Mouse (Mus musculus) regulatory T cell (primary cell): Measurements from ENCODE around the gene Fam222b.

Source experiments
- in situ Hi-C: fragments of 300-600 bp; cut with MboI, MseI; formaldehyde crosslinking; loops from one replicate; pipeline ENCODE4 v1.15.1; 2025; ENCODE audit warnings: high pct_unique_total_duplicates

Gene Fam222b

DNA sequence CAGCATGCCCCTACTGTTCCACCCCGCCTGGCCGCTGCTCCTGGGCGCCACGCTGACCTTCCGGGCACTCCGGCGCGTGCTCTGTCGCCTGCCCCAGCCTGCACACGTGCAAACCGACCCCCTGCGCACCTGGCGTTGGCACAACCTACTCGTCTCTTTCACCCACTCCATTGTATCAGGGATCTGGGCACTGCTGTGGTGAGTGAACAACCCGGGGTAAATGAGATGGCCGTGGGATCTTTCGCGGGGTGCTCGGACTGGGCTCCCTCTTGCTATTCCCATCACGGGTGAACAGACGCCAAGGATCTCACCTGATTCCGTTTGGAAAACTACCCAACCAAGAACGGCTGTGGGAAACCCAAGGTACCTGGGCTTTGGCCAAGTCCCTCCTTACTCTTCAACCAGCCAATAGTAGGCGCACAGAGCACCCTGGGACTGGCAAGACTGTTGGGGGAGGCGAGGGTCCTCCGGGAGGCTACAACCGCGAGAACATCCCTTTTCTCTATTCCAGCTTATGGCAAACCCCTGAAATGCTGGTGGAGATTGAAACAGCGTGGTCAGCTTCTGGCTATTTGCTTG lies 84.5 kb downstream of the Fam222b start:
- in situ Hi-C loops = no loop called here

DNA sequence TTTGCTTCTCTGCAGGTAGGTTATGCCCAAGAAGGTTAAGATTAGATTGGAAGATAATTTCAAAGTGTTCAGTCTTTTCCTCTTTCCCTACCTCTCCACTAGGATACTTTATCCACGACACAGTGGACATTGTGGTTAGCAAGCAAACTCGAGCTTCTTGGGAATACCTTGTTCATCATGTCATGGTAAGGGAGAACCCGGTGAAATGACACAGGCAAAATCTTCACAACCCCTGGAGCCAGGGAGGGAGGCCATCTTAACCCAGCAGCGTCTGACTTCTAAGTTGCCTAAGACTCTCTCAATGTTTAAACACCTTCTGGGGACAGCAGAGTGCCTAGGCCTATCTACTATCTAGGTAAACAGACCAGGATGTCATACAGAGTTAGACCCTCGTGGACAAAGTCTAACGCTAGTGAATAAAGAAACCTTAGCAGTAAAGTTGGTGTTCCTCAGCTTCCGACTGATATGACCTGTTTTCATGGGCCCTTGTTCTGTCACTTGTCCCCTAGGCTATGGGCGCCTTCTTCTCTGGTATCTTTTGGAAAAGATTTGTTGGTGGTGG lies 85.1 kb downstream of the Fam222b start:
- in situ Hi-C loops = no loop called here

DNA sequence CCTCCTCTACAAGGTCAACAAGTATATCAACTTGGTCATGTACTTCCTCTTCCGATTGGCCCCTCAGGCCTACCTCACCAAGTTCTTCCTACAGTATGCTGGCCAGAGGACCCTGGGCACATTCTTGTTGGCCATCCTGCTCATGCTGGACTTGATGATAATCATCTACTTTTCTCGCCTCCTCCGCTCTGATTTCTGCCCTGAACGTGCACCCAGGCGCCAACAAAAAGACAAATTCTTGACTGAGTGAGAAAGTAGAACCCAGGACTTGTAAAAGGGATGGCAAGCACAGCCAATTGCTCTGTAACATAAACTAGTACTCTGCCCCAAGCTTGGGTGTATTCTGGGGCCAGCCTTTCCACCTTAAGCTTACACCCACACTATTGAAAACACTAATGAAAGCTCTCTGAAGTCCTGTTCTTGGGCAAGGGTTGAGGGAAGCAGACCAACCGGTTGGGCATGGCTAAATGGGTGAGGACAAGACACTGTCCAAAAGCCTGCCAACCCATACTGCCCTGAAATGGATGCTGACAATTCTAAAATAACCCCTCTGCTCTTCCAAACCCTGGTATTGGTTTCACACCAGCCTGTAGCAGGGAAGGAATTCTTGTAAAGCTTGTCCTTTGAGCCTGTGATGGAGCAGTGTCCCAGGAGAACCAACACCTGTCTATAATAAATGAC lies 85.8 kb downstream of the Fam222b start:
- in situ Hi-C loops = no loop called here

DNA sequence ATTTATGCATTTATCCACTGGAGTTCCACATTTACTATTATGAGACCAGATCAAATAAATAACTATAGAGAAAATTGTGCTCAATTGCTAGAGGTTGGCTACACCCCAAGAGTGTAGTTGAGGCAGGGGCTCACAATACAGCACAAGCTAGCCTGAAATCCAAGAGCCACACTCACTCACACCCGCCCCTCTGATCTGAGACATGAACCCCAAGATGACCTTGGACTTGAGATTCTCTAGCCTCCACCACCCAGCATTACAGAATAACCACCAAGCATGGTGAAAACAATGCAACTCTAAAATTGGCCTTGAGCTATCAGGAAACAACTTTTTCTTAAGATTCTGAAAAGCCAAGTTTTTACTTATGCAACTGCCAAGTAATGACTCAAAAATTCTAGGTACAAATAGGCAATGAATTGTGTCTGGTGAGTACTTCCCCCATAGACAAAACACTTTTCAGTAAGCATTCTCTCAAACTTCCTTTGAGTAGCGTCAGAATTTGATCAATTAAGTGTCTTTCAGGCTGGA lies 87.4 kb downstream of the Fam222b start:
- in situ Hi-C loops = no loop called here

DNA sequence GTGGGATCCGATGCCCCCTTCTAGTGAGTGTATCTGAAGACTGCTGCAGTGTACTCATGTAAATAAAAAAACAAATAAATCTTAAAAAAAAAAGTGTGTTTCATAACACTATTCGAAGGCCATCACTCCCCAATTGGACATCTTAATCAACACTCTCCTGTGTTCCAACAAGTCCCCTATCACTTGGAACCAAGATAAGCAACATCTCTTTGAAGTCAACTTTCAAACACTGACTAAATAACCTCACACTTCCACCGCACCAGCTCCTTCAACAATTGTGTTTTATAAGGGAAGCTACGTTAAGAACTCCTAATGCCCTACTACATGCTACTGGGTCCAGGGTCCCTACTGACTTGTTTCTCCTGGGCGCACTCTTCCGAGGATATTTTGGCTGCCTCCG lies 88.0 kb downstream of the Fam222b start:
- in situ Hi-C loops = no loop called here

DNA sequence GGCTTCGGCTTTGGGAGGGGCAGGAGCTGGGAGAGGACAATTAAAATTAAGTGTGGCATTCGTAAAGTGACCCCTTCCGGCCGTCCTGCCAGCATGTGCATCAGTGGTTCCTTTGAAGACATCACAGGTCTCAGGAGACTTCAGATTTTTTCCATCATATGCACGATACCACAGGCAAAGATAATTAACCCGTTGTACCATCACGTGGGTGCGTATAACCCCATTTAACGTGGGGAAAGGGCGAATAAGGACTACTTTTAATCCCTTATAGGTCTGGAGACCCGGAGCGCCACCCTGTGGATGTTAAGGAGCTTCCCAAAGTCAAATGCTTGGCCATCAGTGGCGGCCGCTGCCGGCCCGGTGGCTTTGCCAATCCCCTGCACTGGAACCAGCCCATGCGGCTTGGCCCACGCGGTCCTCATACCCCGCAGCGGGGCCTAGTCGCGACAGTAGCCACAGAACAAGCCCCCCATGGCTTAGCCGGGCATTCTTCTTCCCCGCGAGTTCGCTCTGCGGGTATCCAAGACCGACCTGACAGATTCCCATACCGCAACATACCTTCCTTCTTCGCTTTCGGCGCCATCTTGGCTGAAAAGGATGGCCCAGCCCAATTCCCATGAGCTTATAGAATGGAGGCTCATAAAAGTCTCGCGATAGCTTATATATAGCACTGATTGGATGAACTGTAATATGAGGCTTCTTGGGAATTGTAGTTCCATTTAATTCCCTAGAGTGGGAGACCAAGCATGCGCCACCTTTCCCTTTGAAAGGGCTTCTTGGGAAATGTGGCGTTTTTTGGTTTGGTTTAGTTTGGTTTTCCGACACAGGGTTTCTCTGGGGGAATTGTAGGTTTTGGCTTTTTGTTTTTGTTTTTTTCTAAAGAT lies 88.7 kb downstream of the Fam222b start, which contains the start of gene Rpl23a:
Rpl23a (minus strand) TSS at position 624 of the 884 bp plus-strand sequence.
- in situ Hi-C loops = no loop called here

DNA sequence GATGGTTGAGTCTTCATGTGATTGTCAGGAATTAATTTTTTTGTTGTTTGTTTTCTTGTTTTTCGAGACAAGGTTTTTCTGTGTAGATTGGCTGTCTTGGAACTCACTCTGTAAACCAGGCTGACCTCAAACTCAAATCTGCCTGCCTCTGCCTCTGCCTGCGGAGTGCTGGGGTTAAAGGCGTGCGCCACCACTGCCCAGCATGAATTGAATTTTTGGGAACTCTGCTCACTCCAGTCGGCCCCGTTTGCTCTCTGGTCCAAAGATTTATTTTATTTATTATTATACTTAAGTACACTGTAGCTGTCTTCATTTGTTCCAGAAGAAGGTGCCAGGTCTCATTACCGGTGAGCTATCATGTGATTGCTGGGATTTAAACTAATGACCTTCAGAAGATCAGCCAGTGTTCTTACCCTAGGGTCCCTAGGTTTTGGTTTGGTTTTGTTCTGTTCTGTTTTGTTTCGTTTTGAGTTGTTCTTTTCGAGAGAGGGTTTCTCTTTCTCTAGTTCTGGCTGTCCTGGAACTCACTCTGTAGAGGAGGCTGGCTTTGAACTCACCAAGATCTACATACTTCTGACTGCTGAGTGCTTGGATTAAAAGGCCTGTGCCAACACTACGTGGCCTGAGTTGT lies 89.5 kb downstream of the Fam222b start:
- in situ Hi-C loops = no loop called here

DNA sequence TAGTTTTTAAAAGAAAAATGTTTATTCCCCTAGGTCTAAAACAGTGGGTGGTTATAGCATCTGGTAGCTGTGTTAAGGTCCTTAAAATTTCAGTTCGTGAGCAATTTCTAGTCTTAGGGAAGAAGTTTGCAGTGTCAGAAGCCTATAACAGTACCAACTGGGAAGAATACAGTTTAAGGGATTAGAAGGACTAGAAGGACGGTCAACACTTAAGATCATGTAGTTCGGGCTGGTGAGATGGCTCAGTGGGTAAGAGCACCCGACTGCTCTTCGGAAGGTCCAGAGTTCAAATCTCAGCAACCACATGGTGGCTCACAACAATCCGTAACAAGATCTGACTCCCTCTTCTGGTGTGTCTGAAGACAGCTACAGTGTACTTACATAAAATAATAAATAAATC lies 90.2 kb downstream of the Fam222b start:
- in situ Hi-C loops = loop anchor here (5.0 kb wide), 1 partner anchor 958 kb away; no protein-coding TSS in a partner anchor

DNA sequence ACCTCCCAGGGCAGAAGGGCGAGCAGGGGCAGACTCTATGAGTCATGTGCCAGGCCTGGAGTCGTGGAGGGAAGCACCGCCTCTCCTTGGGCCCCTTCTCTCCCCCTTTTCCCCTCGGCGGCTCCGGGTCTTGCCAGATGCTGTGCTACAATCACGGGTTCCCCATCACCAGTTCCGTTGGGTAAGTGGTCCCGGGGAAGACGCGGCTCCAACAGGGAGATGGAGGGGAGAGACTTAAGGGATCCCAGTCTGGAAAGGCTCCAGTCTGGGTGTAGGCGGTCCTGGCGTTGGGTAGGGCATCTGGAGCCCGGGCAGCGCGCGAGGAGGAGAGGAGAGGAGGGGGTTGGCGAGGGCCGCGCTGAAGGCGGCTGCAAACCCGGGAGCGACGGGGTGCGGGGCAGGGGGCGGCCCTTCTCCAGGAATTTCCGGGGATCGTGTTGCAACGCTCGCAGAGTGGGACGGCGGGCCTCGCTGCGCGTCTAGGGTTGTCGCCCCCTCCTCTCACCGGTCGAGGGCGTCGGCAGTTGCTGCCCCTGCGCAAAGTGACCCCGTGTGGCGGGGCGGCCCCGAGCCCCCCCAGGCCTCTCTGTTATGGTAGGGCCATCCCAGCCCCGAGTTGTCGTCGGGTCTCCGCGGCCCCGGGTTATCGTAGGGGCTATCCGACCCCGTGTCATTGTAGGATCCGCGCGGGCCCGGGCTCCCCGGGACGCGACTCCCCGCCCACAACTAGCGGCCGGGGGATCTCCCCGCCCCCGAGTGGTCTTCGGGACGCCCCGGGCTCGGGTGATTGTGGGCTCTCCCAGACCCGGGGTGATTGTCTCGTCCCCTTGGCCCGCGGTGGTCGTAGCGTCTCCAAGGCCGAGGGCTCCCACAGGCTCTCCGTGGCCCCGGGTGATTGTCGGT lies 94.1 kb downstream of the Fam222b start, which contains the start of gene Rab34:
Rab34 (plus strand) TSS at position 100 of the 903 bp plus-strand sequence.
- in situ Hi-C loops = loop anchor here (5.0 kb wide), 1 partner anchor 954 kb away; no protein-coding TSS in a partner anchor

DNA sequence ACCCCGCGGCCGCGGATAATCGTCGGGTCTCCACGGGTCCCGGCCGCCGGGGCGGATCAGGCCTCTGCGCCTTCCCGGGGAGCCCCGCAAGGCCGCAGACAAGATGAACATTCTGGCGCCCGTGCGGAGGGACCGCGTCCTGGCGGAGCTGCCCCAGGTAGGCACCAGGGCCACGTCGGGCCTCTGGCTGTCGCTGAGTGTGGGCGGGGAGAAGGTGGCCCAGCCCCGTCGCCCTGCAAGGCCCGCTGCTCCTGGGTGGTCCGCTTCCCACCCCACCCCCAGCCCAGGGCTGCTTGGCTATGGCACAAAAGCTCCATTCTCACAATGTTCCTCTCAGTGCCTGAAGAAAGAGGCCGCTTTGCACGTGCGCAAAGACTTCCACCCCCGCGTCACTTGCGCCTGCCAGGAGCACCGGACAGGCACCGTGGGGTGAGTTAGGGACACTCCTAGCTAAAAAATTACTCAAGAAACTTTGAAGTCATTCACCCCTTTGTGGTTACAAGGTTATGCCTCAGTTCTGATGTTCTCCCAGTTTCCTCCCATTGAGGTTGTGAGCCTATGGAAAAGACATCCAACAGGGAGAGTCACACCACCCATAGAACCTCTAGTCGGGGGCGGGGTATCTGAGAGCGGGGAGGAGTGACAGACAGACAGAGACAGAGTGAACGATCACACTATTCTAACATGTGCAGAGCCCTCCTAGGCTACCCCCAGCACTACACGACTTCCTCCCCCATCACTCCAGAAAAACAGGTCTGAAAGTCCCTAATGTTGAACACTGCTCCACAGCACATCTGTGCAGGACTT lies 95.0 kb downstream of the Fam222b start:
- in situ Hi-C loops = loop anchor here (5.0 kb wide), 1 partner anchor 953 kb away; no protein-coding TSS in a partner anchor

DNA sequence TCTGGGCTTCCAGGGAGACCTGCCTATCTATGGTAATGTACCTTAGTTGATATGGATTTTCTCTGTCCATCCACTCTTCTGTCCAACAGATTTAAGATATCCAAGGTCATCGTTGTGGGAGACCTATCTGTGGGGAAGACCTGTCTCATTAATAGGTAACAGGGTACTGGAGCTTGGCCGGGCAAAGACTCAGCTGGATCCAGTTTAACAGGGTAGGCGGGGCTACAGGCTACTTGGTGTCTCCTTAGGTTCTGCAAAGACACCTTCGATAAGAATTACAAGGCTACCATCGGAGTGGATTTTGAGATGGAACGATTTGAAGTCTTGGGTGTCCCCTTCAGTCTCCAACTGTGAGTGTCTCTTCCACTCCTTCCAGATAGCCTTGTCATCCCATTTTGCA lies 95.6 kb downstream of the Fam222b start:
- in situ Hi-C loops = no loop called here

DNA sequence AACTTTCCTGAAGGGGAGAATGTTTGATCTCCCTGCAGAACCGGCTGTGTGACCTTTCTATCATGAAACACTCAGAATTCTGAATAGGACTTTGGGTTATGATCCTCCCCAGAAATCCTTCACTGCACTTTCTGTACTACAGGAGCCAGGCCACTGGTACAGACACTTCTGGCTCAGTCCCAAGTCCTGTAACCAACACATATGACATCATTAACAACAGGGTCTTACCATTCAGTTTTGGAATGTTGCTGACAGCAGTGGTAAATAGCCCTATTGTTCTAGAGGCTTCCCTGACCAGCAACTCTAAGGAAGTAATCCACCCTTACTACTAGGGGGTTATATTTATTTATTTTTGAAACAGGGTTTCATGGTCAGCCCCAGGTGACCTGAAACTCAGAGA lies 98.7 kb downstream of the Fam222b start, which contains the start of gene Proca1:
Proca1 (plus strand) TSS at position 280 of the 400 bp plus-strand sequence.
- in situ Hi-C loops = no loop called here

DNA sequence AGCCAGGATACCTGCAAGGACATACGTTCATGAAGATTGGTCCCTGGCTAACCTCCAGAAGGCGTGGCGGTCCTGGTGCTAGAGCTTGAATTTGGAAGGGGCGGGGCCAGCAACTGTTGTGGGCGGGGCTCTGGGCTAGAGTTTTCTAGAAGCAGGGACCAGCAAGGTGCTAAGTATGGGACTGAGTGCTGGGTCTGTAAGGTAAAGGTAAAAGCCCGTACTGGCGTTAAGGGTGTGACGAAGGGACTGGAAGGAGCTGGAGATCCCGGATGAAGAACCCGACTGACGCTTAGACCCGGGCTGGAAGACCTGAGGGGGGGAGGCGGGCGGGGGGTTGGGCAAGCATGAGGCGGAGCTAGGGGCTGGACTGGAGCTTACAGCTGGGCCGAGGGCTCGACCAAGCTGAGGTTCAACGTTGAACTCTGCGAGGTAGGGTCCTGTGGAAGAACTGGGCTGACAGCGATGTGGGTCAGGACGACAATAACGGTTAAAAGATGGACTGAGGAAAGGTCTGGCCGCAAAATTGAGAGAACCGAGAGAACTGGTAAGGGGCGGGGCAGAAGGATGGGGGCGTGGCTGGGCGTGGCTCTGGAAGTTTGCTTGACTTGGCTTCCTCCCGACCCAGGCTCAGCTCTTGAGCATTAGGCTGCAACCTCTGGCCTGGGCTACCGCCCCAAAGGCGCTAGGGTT lies 100.1 kb downstream of the Fam222b start:
- in situ Hi-C loops = no loop called here

DNA sequence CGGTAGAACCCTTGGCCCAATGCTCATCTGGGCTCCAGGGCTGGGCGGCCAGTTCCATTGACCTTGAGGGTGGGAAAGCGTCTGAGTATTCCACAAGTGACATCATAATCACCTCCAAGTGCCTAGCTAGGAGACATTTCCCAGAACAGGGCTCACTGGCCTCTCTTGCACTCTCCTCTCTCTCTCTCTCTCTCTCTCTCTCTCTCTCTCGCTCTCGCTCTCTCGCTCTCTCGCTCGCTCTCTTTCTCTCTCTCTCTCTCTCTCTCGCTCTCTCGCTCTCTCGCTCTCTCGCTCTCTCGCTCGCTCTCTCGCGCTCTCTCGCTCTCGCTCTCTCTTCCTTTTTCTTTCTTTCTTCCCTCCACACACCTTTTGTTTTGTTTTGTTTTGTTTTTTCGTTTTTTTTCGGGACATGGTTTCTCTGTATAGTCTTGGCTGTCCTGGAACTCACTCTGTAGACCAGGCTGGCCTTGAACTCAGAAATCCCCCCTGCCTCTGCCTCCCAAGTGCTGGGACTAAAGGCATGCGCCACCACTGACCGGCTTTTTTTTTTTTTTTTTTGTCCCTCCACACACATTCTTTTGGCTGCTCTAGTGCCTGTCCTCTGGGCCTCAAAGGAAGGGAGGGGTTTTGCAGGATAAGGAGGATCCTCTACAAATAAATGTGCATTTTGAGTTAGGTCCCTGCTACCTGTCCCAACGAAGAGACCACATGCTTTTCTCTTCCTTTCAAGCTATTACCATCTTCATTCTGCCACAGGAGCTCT lies 100.8 kb downstream of the Fam222b start:
- in situ Hi-C loops = no loop called here

DNA sequence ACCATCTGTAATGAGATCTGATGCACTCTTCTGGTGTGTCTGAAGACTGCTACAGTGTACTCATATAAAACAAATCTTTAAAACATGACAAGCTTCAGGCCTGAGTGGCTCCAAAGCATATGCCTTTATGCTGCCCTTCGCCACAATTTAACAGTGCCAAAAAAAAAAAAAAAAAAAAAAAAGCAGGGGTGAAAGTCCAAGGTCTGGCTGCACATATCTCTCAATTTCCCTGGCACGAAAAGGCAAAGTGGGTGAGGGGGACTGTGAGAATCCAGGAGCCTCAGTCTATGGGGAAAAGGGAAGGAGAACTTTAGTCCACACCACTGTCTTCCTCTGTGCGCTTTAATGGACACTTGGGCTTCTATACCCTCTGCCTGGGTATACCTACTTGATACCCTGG lies 107.9 kb downstream of the Fam222b start:
- in situ Hi-C loops = no loop called here

DNA sequence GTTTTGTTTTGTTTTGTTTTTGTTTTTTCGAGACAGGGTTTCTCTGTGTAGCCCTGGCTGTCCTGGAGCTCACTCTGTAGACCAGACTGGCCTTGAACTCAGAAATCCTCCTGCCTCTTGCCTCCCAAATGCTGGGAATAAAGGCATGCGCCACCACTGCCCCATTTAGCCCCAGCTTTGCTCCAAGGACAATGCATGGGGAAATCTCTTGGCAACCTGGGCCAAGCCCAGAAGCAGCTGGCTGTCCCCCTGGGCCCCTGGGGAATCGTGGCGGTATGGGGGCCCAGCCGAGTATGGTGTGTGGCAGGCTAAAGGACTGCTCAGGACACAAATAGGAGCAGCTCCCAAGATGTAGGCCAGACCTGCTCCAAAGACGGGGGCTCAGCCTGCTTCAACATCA lies 109.8 kb downstream of the Fam222b start:
- in situ Hi-C loops = no loop called here

DNA sequence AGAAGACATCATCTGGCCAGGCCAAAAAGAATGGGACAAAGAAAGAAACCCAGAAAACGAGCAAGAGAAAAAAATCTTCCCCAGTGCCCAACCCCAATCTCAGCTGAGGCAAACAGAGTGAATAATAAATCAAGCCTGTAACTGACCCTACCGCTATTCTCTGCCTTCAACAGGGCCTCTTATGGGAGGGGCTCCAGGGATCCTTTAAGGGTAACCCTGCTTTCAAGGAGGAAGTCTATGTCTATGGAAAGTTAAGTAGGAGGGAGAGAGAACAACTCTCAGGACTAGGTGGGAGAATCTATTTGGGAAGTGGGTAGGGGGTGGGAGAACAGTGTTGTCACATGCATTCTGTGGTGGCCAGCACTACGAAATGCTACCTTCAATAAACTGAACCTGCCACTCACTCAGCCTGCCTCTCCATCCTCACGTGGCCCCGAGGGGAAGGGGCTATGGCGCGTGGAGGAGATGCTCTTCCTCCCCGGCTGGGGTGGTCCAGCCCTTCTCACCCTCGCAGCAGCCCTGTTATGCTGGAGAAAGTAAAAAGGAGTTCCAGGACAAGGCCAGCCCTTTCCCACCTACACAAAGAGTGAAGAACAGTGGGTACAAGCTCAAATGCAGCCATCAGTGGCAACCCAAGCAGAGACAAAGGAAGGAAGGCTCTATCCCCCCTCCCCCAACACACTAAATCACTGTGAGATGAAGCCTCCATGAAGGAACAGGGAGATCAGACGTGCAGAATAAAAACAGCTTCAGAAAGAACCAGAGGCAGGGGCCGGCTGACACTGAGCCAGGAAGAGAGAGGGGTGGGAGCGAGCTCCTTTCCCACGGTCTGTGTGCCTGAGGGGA lies 111.1 kb downstream of the Fam222b start:
- in situ Hi-C loops = no loop called here
